Mouse (Mus musculus): Measurements from ENCODE around the gene Amz1. TPM values are rescaled to one million over a fixed set of nuclear protein-coding genes. Genes with fewer than 3 reads are reported as not detected.

Gene Amz1
- total RNA-seq, 1 experiment from 2014 or later, result 7.8 TPM

DNA sequence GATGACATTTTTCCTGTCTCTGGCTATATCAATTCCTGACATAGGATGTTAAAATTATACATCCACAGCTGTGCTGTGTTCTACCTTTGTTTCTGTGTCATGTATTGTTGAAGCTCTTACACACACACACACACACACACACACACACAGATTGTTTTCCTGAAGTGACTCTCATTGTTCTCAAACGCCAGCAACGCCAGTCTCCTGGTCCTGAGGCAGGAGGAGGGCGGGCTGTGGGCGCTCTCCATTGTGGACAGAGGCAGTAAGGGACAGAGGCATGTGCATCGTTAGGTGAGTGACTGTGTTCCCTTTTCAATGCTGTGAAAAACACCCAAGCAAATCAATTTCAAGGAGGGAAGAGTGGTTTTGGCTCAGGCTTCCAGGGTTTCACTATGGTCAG is 29.3 kb downstream of the Amz1 start:
- no peak for ATAC-seq (replicated peaks; ENCODE audit: insufficient number of reproducible peaks, low FRiP score, low TSS enrichment, poor library complexity, severe bottlenecking)

DNA sequence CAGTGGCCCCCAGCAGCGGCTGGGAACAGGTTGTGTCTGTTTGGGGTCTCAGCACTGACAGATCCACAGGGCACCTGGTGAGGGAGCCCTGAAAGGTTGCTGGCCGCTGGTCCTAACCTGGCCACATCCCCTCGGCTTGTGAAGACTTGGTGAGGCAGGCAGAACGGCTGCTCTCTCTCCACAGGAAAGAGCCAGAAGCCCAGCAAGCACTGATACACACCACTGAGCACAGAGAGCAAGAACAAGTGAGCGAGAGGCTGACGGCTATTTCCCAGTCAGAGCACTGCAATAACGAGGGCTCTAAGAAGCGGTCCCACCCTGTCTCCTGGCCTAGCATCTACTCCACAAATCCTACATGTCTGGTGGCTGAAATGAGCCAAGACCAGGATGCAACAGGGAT is 34.9 kb downstream of the Amz1 start:
- ATAC-seq (replicated peaks; ENCODE audit: insufficient number of reproducible peaks, low FRiP score, low TSS enrichment, poor library complexity, severe bottlenecking), result no peak

DNA sequence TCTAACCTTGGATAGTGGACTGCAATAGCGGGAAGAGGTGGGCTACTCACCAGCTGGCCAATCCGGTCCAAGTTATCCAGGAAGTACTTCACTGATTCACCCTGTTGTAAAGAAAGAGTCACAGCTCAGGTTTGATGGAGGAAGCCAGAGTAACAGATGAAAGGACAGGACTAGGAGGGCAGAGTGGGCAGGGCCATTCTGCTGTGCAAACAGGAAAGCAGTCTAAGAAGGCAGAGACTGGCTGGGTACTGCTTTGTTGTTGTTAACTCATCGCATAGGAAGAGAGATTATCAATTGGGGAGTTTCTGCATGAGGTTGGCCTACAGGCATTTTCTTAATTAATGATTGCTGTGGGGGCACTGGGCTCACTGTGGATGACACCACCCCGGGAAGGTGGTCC is 38.6 kb downstream of the Amz1 start:
- no peak for ATAC-seq (replicated peaks; ENCODE audit: insufficient number of reproducible peaks, low FRiP score, low TSS enrichment, poor library complexity, severe bottlenecking)

DNA sequence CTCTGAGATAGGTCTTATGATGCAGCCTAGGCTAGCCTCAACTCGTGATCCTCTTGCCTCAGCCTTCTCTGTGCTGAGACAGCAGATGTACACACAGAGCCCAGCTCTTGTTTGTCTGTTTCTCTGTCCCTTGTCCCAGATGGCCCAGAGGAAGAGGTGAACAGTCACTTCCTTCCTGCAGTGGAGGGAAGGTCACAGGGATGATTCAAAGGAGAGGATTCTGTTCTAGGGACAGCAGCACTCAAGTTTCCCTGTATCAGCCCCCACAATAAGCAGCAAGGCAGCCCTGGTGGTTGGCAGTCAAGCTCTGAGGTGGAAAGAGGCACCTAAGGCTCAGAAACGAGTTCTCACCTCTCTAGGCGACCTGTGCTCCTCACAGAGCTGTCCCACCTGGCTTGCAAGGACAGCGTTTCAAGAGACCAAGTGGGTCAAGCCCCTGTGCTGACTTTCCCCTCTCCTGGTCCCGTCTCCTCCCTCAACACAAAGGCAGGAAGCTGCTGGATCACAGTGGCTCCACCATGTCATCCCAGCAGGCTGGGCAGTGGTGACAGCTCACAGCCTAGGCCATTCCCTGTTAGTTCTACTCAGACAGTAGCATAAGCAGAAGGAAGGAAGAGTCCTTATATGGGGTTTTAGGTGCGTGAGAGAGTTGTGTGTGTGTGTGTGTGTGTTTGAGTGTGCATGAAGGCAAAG is 41.1 kb downstream of the Amz1 start:
- no peak for ATAC-seq (replicated peaks; ENCODE audit: insufficient number of reproducible peaks, low FRiP score, low TSS enrichment, poor library complexity, severe bottlenecking)

DNA sequence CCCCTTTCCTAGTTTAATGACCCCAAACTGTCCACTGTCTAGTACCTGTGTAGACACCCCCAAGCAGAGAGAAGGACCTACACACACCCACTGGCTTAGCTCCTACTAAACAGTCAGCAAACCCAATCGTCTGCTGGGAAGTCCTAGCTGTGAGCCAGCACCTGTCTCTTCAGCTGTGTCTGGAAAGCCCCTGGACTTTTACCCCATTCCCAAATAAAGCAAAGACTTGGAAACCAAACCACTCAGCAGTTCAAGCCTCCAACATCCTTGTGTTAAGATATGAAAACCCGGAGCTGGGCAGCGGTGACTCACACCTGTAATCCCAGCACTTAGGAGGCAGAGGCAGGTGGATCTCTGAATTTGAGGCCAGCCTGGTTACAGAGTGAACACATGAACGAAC is 42.6 kb downstream of the Amz1 start:
- ATAC-seq (replicated peaks; ENCODE audit: insufficient number of reproducible peaks, low FRiP score, low TSS enrichment, poor library complexity, severe bottlenecking), result no peak

DNA sequence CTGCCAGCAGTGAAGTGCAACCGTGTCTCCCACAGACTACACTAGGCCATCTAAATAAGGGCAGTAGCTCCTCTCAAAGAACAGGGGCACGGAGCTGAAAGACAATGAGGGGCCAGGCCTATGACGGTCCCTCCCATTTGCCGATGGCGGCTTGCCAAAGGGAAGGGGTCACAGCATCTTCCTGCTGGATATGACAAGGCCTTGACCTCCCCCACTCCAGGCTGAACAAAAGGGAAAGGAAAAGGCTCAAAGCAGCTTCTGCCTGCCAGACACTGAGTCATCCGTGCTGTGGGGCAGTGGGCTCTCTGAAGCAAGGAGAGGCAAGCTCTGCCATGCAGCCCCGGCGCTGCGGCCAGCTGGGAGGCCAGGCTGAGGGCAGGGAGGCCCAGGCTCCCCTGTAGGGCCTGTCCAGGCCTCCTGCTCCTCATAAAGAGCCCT is 43.8 kb downstream of the Amz1 start:
- ATAC-seq (replicated peaks; ENCODE audit: insufficient number of reproducible peaks, low FRiP score, low TSS enrichment, poor library complexity, severe bottlenecking), result no peak

DNA sequence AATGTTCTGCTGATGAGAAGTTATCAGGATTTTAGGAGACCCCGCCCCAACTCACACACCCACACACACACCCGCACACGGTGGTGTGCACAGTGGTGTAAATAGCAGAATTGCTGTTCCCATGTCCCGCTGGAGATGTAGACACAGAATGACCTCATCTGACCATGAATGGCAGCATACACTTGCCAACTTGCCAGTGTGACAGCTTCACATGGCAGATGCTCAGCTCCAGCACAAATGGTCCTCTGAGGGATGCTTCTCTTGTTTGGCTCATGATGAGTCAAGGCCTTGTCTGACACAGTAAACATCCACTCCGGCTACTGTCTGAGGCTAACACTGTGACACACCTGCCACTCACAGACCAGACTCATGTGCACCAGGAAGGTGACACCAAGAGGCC is 44.4 kb downstream of the Amz1 start:
- ATAC-seq (replicated peaks; ENCODE audit: insufficient number of reproducible peaks, low FRiP score, low TSS enrichment, poor library complexity, severe bottlenecking), result no peak

DNA sequence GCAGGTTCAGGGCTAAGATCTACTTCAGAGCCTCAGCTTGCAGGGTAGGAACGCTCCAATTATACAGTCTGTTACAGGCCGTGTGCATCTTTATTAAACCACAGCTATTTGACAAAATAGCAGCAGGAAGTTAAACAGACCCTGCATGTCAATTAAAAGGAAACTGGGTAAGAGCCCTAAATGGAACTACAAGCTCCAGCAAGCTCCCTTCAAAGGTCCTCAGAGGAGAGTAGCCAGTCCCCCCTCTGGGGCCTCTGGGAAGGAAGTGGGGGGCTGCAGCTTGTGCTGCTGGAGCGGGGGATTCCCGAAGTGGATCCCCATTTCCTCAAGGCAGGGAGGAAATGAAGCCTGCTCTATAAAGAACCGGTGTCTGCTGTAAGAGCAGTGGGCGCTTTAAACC is 47.7 kb downstream of the Amz1 start:
- no peak for ATAC-seq (replicated peaks; ENCODE audit: insufficient number of reproducible peaks, low FRiP score, low TSS enrichment, poor library complexity, severe bottlenecking)

DNA sequence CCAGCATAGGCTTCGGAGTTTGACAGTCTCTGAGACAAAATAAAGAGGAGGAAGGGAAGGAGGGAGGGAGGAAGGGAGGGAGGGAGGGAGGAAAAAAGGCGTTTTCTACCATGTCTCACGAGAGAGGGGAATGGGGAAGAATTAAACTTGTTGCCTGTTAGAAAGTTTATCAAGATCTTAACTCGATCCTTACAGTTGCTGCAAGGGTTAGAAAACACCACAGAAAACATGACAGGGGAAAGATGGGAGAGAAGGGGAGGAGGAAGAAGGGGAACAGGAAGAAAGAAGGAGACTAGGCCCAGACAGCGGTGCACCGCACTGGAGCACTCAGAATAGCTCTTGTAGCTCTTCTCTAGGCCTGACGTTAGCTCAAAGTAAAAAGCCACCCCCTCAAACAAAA is 48.2 kb downstream of the Amz1 start:
- no peak for ATAC-seq (replicated peaks; ENCODE audit: insufficient number of reproducible peaks, low FRiP score, low TSS enrichment, poor library complexity, severe bottlenecking)

DNA sequence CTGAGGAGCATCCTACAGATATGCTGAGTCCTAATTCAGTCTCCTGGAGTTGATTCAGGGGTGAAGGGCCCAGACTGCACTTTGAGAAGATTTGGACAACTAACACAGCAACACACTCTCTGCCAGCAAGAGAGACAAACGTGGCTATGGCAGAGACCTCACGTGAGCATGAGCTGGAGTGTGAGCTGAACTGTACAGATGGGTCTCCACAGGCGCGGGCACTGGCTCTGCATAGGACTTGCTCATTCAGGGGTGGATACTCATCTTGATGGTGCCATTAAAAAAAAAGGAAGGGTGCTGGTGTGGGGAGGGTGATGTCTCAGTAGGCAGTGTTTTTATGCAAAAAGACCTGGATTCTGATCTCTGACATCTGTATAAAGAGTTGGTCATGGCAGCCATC is 51.2 kb downstream of the Amz1 start:
- ATAC-seq (replicated peaks; ENCODE audit: insufficient number of reproducible peaks, low FRiP score, low TSS enrichment, poor library complexity, severe bottlenecking), result no peak

DNA sequence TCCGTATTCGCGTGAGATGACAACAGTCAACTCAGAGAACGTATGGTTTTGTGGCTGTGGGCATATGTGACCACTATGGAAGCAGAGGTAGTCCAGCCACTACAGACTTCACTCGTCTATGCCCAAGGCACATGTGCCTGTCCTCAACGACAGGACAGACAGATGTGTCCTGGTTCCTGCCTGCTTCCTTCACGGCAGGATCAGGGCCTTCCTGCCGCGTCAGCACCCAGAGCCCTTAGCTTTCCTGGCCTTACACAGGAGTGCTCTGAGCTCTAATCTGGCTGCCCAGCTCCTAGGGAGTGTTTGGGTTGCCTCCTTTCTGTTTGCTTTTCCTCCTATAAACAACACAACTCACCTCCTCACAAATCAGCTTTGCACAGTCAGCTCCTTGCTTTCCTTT is 53.0 kb downstream of the Amz1 start:
- no peak for ATAC-seq (replicated peaks; ENCODE audit: insufficient number of reproducible peaks, low FRiP score, low TSS enrichment, poor library complexity, severe bottlenecking)

DNA sequence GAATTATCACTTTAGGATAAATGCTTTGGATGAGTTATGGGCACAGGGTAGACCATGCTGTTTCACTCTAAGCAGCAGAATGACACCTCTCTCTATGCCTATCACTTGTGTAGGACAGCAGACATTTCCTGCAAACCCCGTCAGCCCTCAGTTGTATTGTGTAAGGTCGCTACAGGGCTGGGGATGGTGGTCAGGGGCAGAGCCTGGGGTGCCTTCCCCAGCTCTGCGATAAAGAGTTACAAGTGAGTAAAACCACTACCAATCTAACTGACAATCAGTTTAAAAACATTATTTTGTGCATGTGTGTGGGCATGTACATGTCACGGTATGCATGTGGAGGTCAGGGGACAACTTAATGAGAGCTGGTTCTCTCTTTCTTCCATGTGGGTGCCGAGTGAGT is 57.2 kb downstream of the Amz1 start:
- no peak for ATAC-seq (replicated peaks; ENCODE audit: insufficient number of reproducible peaks, low FRiP score, low TSS enrichment, poor library complexity, severe bottlenecking)

DNA sequence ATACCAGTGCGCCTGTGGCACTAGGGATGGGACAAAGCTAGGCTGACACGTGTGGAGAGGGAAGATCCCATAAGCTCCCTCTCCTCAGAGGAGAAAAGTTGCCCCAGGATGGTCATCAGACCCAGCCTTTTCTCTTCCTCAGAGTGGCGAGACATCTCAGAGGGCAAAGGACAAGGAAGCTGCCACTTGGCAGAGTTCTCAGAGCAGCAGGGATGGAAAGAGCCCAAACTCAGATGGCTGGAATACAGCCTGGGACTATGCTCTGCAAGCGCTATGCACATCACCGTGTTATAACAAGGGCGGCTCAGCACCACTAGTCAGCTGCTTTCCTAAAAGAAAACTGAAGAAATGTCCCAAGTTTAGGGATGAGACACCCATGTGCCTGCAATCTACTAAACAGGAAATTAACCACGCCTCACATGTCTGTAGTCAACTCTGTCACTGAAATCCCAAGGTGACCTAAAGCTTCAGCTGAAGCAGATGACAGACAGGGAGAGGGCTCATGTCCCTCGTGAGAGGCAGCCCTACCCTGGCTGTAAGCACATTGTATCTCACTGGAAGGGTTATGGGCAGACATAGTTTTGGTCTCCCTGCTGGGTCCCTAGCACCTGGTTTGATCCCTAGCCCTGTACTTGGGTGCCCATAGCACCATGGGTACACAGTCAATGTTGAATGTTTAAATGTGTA is 58.1 kb downstream of the Amz1 start:
- no peak for ATAC-seq (replicated peaks; ENCODE audit: insufficient number of reproducible peaks, low FRiP score, low TSS enrichment, poor library complexity, severe bottlenecking)

DNA sequence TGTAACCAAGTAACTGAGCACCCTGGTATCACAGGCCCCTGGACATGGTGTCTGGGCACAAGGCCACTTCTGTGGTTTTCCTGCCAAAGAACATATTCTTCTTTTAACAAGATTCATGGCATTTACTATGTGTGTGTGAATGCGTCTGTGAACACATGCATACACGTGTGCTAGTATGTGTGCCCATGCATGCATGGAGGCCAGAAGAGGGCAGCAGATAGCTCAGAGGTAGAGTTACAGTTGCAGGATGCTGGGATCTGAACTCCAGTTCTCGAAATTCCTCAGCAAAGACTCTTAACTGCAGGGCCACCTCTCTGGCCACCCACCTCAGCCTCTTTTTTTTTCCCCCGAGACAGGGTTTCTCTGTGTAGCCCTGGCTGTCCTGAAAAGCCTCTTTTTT is 59.6 kb downstream of the Amz1 start:
- ATAC-seq (replicated peaks; ENCODE audit: insufficient number of reproducible peaks, low FRiP score, low TSS enrichment, poor library complexity, severe bottlenecking), result no peak

DNA sequence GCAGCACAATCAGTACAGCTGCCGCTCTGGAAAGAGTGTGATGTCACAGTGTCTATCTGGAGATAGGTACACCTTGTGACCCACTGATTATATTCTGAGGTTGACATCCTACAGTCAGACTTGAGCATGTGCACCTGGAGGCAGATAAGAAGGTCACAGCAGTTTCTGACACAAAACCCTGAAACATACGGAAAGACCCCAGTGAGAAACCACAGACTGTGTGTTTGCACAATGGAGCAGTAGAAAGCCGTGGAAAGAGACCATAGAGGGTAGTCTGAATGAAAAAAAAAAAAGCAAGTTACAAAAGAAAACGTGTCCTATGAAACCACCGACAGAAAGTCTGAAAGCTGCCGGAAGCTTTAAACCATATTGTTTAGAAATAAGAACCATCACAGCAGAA is 60.4 kb downstream of the Amz1 start:
- ATAC-seq (replicated peaks; ENCODE audit: insufficient number of reproducible peaks, low FRiP score, low TSS enrichment, poor library complexity, severe bottlenecking), result no peak

DNA sequence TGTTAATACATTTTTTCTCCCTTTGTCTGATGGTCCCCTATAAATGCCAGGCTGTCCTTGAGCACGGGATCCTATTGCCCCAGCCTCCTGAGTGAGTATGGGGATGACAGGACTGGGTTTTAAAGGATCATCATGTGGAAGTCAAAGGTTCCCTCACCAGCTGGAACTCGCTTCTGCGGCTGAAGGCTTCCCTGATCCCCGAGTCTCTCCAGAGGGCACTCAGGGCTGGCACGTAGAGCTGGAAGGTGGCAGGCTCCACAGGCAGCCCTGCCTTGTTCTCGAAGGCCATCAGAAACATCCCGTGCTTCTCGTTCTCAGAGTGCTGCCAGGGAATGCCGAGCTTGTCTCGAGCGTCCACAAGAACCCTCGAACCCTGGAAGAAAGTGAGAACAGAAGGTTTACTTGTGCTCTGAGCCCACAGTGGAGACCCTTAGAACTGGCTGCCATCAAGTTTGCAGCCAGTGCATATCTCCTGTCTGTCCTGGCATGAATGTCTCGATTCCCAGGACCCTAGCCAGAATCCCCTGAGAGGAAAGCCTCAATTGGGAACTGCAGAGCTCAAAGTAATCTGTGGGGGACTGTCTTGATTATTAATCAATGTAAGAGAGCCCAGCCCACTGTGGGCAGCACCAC is 61.4 kb downstream of the Amz1 start:
- ATAC-seq (replicated peaks; ENCODE audit: insufficient number of reproducible peaks, low FRiP score, low TSS enrichment, poor library complexity, severe bottlenecking), result no peak

DNA sequence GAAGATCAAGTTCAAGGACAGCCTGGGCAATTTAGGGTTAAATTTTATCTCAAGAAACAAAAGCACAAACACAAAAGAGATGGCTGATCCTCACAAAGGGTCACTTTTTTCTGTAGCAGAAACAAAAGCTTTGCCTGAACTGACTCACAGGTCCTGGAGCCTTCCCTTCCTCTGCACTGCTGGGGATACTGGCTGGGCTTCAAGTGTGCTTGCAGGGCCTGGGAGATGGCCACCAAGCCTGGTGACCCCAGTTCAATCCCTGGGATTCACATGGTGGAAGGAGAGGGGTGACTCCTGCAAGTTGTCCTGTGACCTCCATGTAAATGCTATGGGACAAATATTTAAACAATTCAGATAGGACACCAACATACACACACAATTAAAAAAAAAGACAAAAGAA is 65.6 kb downstream of the Amz1 start:
- ATAC-seq (replicated peaks; ENCODE audit: insufficient number of reproducible peaks, low FRiP score, low TSS enrichment, poor library complexity, severe bottlenecking), result no peak

DNA sequence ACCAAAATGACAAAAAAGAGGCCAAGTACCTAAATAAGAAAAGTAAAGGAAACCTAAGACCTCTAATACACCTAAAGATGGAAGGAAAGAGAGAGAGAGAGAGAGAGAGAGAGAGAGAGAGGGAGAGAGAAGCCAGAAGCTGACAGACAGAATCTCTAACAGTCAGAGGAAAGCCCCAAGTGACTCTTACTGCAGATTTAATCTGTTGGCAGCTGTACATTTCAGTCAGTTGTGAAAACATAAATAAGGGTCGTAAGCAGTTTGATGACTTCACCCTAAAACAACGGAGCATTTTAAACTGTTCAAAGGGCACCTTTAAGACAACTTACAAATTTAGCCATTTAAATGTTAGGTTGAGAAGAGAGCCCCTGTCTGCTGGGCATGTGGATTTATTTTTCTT is 66.5 kb downstream of the Amz1 start:
- ATAC-seq (replicated peaks; ENCODE audit: insufficient number of reproducible peaks, low FRiP score, low TSS enrichment, poor library complexity, severe bottlenecking), result no peak

DNA sequence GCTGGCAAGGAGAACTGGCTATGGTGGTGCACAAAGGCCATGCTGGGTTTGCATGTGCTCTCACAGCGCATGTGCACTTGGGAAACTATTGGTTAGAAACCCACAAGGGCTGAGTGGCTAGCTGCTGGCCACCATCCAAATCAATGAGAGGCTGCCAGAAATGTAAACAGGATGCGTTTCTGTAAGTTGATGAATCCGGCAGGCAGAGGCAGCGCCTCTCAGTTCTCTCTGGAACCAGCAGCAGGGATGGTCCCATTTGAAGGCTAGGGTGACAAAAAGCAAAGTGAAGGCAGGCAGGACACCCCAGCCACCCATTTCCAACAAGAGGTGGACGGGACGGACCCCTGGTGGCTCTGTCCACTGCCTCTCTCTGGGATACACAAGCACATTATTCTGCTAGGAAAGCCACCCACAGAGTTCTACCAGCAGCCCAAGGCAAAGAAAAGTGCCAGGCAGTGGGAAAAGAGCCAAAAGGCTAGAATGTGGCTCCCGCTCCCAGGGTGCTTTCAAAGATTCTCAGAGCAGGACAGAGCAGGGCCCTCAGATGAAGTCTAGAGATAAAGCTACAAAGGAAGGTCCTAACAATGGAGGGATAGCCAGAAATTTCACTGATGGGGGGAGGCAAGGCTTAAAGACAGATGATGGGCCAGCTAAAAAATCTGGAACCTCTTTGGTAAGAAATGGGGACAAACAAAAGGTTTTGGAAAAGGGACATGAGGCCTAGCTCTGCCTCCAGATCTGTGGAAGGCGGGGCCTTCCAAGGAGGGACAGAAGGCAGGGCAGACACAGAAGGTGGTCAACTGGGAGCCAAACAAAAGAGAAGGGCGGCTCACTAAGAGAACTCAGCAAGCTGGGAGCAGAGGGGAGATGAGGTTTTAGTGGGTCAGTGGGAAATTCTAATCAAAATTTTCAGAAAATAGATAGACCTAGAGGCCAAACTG is 67.3 kb downstream of the Amz1 start:
- ATAC-seq (replicated peaks; ENCODE audit: insufficient number of reproducible peaks, low FRiP score, low TSS enrichment, poor library complexity, severe bottlenecking), result no peak

Measured in monocyte, adult 5-6 weeks (primary cell).